Mouse (Mus musculus) retina, postnatal 1 day (tissue): ENCODE data around the gene Gm45713.

Source experiments
- DNase-seq: peaks from one replicate; pipeline ENCODE4 v3.0.0-alpha.2; 2012

Gene Gm45713

GRCm38 (mm10) chr7:45092828-45093515 lies 43.1 kb downstream of the Gm45713 start:
- DNase-seq: no peak

- peak; percentile 96 for DNase-seq
Measured at GRCm38 (mm10) chr7:45092048-45092447, 44.0 kb downstream of the Gm45713 start, which contains the start of gene Rcn3. TSS of gene Rcn3 (minus strand) at chr7:45092221.

GRCm38 (mm10) chr7:45091001-45091990 lies 44.7 kb downstream of the Gm45713 start:
- peak; percentile 22 for DNase-seq

- DNase-seq: no peak
Measured at GRCm38 (mm10) chr7:45090251-45090977, 45.6 kb downstream of the Gm45713 start.

GRCm38 (mm10) chr7:45088597-45088996 lies 47.4 kb downstream of the Gm45713 start:
- no peak for DNase-seq

GRCm38 (mm10) chr7:45086084-45086483 lies 49.9 kb downstream of the Gm45713 start:
- DNase-seq: no peak

GRCm38 (mm10) chr7:45083300-45083890 lies 52.6 kb downstream of the Gm45713 start:
- no peak for DNase-seq

GRCm38 (mm10) chr7:45082401-45083299 lies 53.4 kb downstream of the Gm45713 start:
- no peak for DNase-seq

- DNase-seq: no peak
Measured at GRCm38 (mm10) chr7:45081016-45081415, 55.0 kb downstream of the Gm45713 start.

- DNase-seq: peak; percentile 90
Measured at GRCm38 (mm10) chr7:45079856-45080255, 56.2 kb downstream of the Gm45713 start.

GRCm38 (mm10) chr7:45078513-45078912 lies 57.5 kb downstream of the Gm45713 start:
- DNase-seq: peak; percentile 75

- DNase-seq: no peak
Measured at GRCm38 (mm10) chr7:45077829-45078228, 58.2 kb downstream of the Gm45713 start.

GRCm38 (mm10) chr7:45077322-45077721 lies 58.7 kb downstream of the Gm45713 start:
- no peak for DNase-seq

GRCm38 (mm10) chr7:45076501-45076900 lies 59.5 kb downstream of the Gm45713 start:
- DNase-seq: no peak
